Mouse (Mus musculus) cerebellum, adult 2 months (tissue): Measurements from ENCODE around the gene Chrm3.

Experiments used
- CTCF ChIP-seq: fragments of 200-500 bp; IDR thresholded peaks from 2 replicates; pipeline ENCODE4 v1.5.1; 2011; ENCODE audit warnings: low read depth, mild to moderate bottlenecking, control low read depth, low read length, moderate library complexity, borderline replicate concordance; ENCODE audit not compliant: insufficient read depth
- POLR2A ChIP-seq: fragments of 200-500 bp; IDR thresholded peaks from 2 replicates; pipeline ENCODE4 v1.6.1; 2011; ENCODE audit warnings: low read length, control low read depth, borderline replicate concordance; ENCODE audit not compliant: insufficient read depth

DNA sequence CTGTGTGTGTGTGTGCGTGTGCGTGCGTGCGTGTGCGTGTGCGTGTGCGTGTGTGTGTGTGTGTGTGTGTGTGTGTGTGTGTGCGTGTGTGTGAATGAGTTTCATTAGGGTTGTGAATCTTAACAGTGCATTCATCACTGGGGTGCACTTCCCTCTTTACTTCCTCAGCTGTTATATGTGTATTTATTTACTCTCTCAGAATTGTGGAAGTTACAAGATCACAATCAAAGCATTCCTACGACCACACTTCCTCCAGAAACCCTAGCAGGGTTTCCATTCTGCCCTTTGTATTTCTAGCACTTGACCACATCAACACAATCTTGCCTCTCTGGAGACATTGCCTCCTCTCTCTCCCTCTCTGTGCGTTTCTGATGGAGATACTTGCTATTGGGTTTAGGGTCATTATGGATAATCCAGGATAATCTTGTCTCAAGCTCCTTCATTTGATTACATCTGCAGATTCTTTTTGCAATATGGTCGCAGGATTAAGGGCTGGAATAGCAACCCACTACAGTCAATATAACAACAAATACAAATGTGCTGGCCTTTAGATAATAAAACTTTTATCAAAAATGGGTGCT, 465.5 kb downstream of the Chrm3 start:
- TF ChIP-seq CTCF (no peak), POLR2A (no peak)
